Mouse (Mus musculus) kidney, adult 2 months (tissue): ENCODE results near the gene Cacng3.

Source experiments
- CTCF ChIP-seq: fragments of 200-500 bp; conservative IDR thresholded peaks from 2 replicates; pipeline ENCODE4 v1.5.1; 2011; ENCODE audit warnings: low read depth, mild to moderate bottlenecking, control low read depth, low read length, moderate library complexity, mixed read lengths; ENCODE audit not compliant: insufficient read depth, insufficient read length
- POLR2A ChIP-seq: fragments of 200-500 bp; IDR thresholded peaks from one replicate; pipeline ENCODE4 v1.6.1; 2011; ENCODE audit warnings: low read depth, low read length, control low read depth

GRCm38 (mm10) chr7:122795140-122795539 is 124.8 kb downstream of the Cacng3 start:
- TF ChIP-seq CTCF: no peak
- TF ChIP-seq POLR2A: no peak
